Mouse (Mus musculus) bone marrow macrophage, adult 2 months (primary cell): ENCODE measurements around the gene Srgap1. TPM values are rescaled to one million over a fixed set of nuclear protein-coding genes. Genes with fewer than 3 reads are reported as not detected.

Source experiments
- H3K27ac ChIP-seq: 2 replicates; pipeline ENCODE4 v1.5.1; 2012; ENCODE audit warnings: low read depth, low read length; ENCODE audit not compliant: insufficient read depth
- H3K4me1 ChIP-seq: 2 replicates; pipeline ENCODE4 v1.6.1; 2012; ENCODE audit warnings: low read length; ENCODE audit not compliant: control insufficient read depth, insufficient read depth
- H3K4me3 ChIP-seq: 2 replicates; pipeline ENCODE4 v1.5.1; 2012; ENCODE audit warnings: mild to moderate bottlenecking, low read length, moderate library complexity; ENCODE audit not compliant: insufficient read depth
- CTCF ChIP-seq: IDR thresholded peaks from 2 replicates; pipeline ENCODE4 v1.5.1; 2012; ENCODE audit warnings: low read depth, mild to moderate bottlenecking, low read length, moderate library complexity
- POLR2A ChIP-seq: IDR thresholded peaks from 2 replicates; pipeline ENCODE4 v1.6.1; 2012; ENCODE audit warnings: mild to moderate bottlenecking, low read depth, low read length, borderline replicate concordance
- polyA plus RNA-seq: library from polyadenylated mRNA; stranded (reverse); fragments of >200 nt; gene quantifications from 2 replicates; pipeline ENCODE4 v1.2.4, GENCODE M21; 2012; ENCODE audit not compliant: missing spikeins, insufficient read depth, insufficient read length

The Srgap1 gene
- polyA plus RNA-seq, 1 experiment = not detected

GRCm38 (mm10) chr10:121891390-121892067 lies 155.6 kb downstream of the Srgap1 start:
- Histone ChIP-seq H3K4me3 (no peak overlapping the region), H3K27ac (no peak overlapping the region), H3K4me1 (no peaks in the 10 kb centered on the region)
- no peak for TF ChIP-seq CTCF
- TF ChIP-seq POLR2A = no peak

GRCm38 (mm10) chr10:121890061-121890460 lies 157.1 kb downstream of the Srgap1 start:
- TF ChIP-seq POLR2A (no peak), CTCF (no peak)
- H3K4me3 ChIP-seq = no peak overlapping the region
- H3K4me1 ChIP-seq = no peaks in the 10 kb centered on the region
- no peak overlapping the region for H3K27ac ChIP-seq

GRCm38 (mm10) chr10:121886805-121887204 lies 160.3 kb downstream of the Srgap1 start:
- Histone ChIP-seq H3K4me3 (no peak overlapping the region), H3K4me1 (no peaks in the 10 kb centered on the region), H3K27ac (no peak overlapping the region)
- TF ChIP-seq CTCF (no peak), POLR2A (no peak)

GRCm38 (mm10) chr10:121885512-121886218 lies 161.4 kb downstream of the Srgap1 start:
- Histone ChIP-seq H3K4me3 (no peak overlapping the region), H3K27ac (no peak overlapping the region), H3K4me1 (no peaks in the 10 kb centered on the region)
- TF ChIP-seq POLR2A (no peak), CTCF (no peak)

- TF ChIP-seq POLR2A = no peak
- no peak overlapping the region for H3K27ac ChIP-seq
Observed at GRCm38 (mm10) chr10:121882461-121882860, 164.7 kb downstream of the Srgap1 start.

GRCm38 (mm10) chr10:121878855-121879254 lies 168.3 kb downstream of the Srgap1 start:
- Histone ChIP-seq H3K4me1 (no peaks in the 10 kb centered on the region), H3K27ac (no peak overlapping the region), H3K4me3 (no peak overlapping the region)
- TF ChIP-seq CTCF (no peak), POLR2A (no peak)

More at GRCm38 (mm10) chr10:121882461-121882860, 164.7 kb downstream of the Srgap1 start:
- H3K4me3 ChIP-seq = no peak overlapping the region
- H3K4me1 ChIP-seq = no peaks in the 10 kb centered on the region

- Histone ChIP-seq H3K4me3 (no peak overlapping the region), H3K4me1 (no peaks in the 10 kb centered on the region), H3K27ac (no peak overlapping the region)
- TF ChIP-seq CTCF (no peak), POLR2A (no peak)
Observed at GRCm38 (mm10) chr10:121877906-121878305, 169.2 kb downstream of the Srgap1 start.

GRCm38 (mm10) chr10:121873063-121873489 lies 174.0 kb downstream of the Srgap1 start:
- Histone ChIP-seq H3K4me3 (no peak overlapping the region), H3K27ac (no peak overlapping the region), H3K4me1 (no peaks in the 10 kb centered on the region)
- TF ChIP-seq POLR2A (no peak), CTCF (no peak)

- H3K4me1 ChIP-seq = no peaks in the 10 kb centered on the region
- H3K4me3 ChIP-seq = no peak overlapping the region
- no peak overlapping the region for H3K27ac ChIP-seq
- TF ChIP-seq POLR2A = no peak
- TF ChIP-seq CTCF = no peak
Observed at GRCm38 (mm10) chr10:121869941-121870340, 177.2 kb downstream of the Srgap1 start.

GRCm38 (mm10) chr10:121868255-121868654 lies 178.9 kb downstream of the Srgap1 start:
- H3K4me1 ChIP-seq = no peaks in the 10 kb centered on the region
- no peak overlapping the region for H3K4me3 ChIP-seq
- H3K27ac ChIP-seq = no peak overlapping the region
- TF ChIP-seq POLR2A (no peak), CTCF (no peak)
